Mouse (Mus musculus): Measurements from ENCODE around the gene Dgka. TPM values are rescaled to one million over a fixed set of nuclear protein-coding genes. Genes with fewer than 3 reads are reported as not detected.

Dgka gene
- polyA plus RNA-seq, 1 experiment = 41.7 TPM

- H3K4me3 ChIP-seq (replicated peaks; ENCODE audit: control insufficient read depth, low read depth, low read length) = no peak overlapping the region
- H3K27ac ChIP-seq (ENCODE audit: control insufficient read depth, insufficient read depth, low read depth, low read length, poor library complexity) = no peak overlapping the region
- WGBS = 71% methylated on average over 11 of the region's 11 CpGs
- H3K4me1 ChIP-seq (ENCODE audit: control insufficient read depth, insufficient read depth, low read length) = no peaks in the 10 kb centered on the region; the same call in 1 of the 2 replicates
- TF ChIP-seq POLR2A (IDR thresholded peaks at IDR 0.05; ENCODE audit: borderline replicate concordance, control insufficient read depth, low read depth, low read length) = no peak
- TF ChIP-seq CTCF (IDR thresholded peaks at IDR 0.05; ENCODE audit: control insufficient read depth, insufficient read depth, low read length) = no peak
Observed at GRCm38 (mm10) chr10:128699611-128700010, 45.0 kb downstream of the Dgka start.

GRCm38 (mm10) chr10:128699006-128699405 lies 45.6 kb downstream of the Dgka start:
- H3K27ac ChIP-seq (ENCODE audit: control insufficient read depth, insufficient read depth, low read depth, low read length, poor library complexity) = no peak overlapping the region
- WGBS = 78% methylated on average over 5 of the region's 5 CpGs
- TF ChIP-seq CTCF (IDR thresholded peaks at IDR 0.05; ENCODE audit: control insufficient read depth, insufficient read depth, low read length) (no peak), POLR2A (IDR thresholded peaks at IDR 0.05; ENCODE audit: borderline replicate concordance, control insufficient read depth, low read depth, low read length) (no peak)
- H3K4me1 ChIP-seq (ENCODE audit: control insufficient read depth, insufficient read depth, low read length) = no peaks in the 10 kb centered on the region; the same call in 1 of the 2 replicates
- no peak overlapping the region for H3K4me3 ChIP-seq (replicated peaks; ENCODE audit: control insufficient read depth, low read depth, low read length)

- Histone ChIP-seq H3K4me1 (ENCODE audit: control insufficient read depth, insufficient read depth, low read length) (peaks cover 2% of the 10 kb centered on the region), H3K27ac (ENCODE audit: control insufficient read depth, insufficient read depth, low read depth, low read length, poor library complexity) (peak overlapping the region; percentile 78), H3K4me3 (replicated peaks; ENCODE audit: control insufficient read depth, low read depth, low read length) (no peak overlapping the region)
- TF ChIP-seq POLR2A (IDR thresholded peaks at IDR 0.05; ENCODE audit: borderline replicate concordance, control insufficient read depth, low read depth, low read length) = no peak
- no peak for TF ChIP-seq CTCF (IDR thresholded peaks at IDR 0.05; ENCODE audit: control insufficient read depth, insufficient read depth, low read length)
- 78% methylated on average over 6 of the region's 6 CpGs for WGBS
Observed at GRCm38 (mm10) chr10:128697072-128697725, 47.5 kb downstream of the Dgka start.

- H3K4me1 ChIP-seq (ENCODE audit: control insufficient read depth, insufficient read depth, low read length) = peaks cover 2% of the 10 kb centered on the region
- peak within 1 kb of the TSS; percentile 94 for H3K4me3 ChIP-seq (replicated peaks; ENCODE audit: control insufficient read depth, low read depth, low read length)
- peak; percentile 95 for TF ChIP-seq POLR2A (IDR thresholded peaks at IDR 0.05; ENCODE audit: borderline replicate concordance, control insufficient read depth, low read depth, low read length)
- TF ChIP-seq CTCF (IDR thresholded peaks at IDR 0.05; ENCODE audit: control insufficient read depth, insufficient read depth, low read length) = no peak
- H3K27ac ChIP-seq (ENCODE audit: control insufficient read depth, insufficient read depth, low read depth, low read length, poor library complexity) = peak within 1 kb of the TSS; percentile 96
- WGBS = 2% methylated on average over 39 of the region's 40 CpGs
Observed at GRCm38 (mm10) chr10:128695992-128696807, 48.5 kb downstream of the Dgka start, which contains the start of gene Rab5b. Gene Rab5b (minus strand): TSS chr10:128696264.

GRCm38 (mm10) chr10:128695411-128695991 lies 49.2 kb downstream of the Dgka start:
- peaks cover 2% of the 10 kb centered on the region for H3K4me1 ChIP-seq (ENCODE audit: control insufficient read depth, insufficient read depth, low read length)
- TF ChIP-seq CTCF (IDR thresholded peaks at IDR 0.05; ENCODE audit: control insufficient read depth, insufficient read depth, low read length) = no peak
- TF ChIP-seq POLR2A (IDR thresholded peaks at IDR 0.05; ENCODE audit: borderline replicate concordance, control insufficient read depth, low read depth, low read length) = no peak
- H3K4me3 ChIP-seq (replicated peaks; ENCODE audit: control insufficient read depth, low read depth, low read length) = peak overlapping the region; percentile 94
- peak overlapping the region; percentile 96 for H3K27ac ChIP-seq (ENCODE audit: control insufficient read depth, insufficient read depth, low read depth, low read length, poor library complexity)
- WGBS = under 1% methylated on average over 22 of the region's 22 CpGs

- WGBS = under 1% methylated on average over 9 of the region's 9 CpGs
- TF ChIP-seq POLR2A (IDR thresholded peaks at IDR 0.05; ENCODE audit: borderline replicate concordance, control insufficient read depth, low read depth, low read length) = no peak
- 0 out of 2 replicates have a peak, but pooled peaks have one; percentile 19 for TF ChIP-seq CTCF (IDR thresholded peaks at IDR 0.05; ENCODE audit: control insufficient read depth, insufficient read depth, low read length)
- Histone ChIP-seq H3K4me1 (ENCODE audit: control insufficient read depth, insufficient read depth, low read length) (no peaks in the 10 kb centered on the region), H3K27ac (ENCODE audit: control insufficient read depth, insufficient read depth, low read depth, low read length, poor library complexity) (peak overlapping the region; percentile 61; the same call in 1 of the 2 replicates), H3K4me3 (replicated peaks; ENCODE audit: control insufficient read depth, low read depth, low read length) (peak overlapping the region; percentile 92)
Observed at GRCm38 (mm10) chr10:128674469-128675008, 70.1 kb downstream of the Dgka start.

- H3K4me1 ChIP-seq (ENCODE audit: control insufficient read depth, insufficient read depth, low read length) = no peaks in the 10 kb centered on the region
- H3K4me3 ChIP-seq (replicated peaks; ENCODE audit: control insufficient read depth, low read depth, low read length) = peak within 1 kb of the TSS; percentile 92
- peak within 1 kb of the TSS; percentile 61 for H3K27ac ChIP-seq (ENCODE audit: control insufficient read depth, insufficient read depth, low read depth, low read length, poor library complexity)
- under 1% methylated on average over 60 of the region's 60 CpGs for WGBS
- peak; percentile 59; the same call in 1 of the 2 replicates for TF ChIP-seq POLR2A (IDR thresholded peaks at IDR 0.05; ENCODE audit: borderline replicate concordance, control insufficient read depth, low read depth, low read length)
- no peak for TF ChIP-seq CTCF (IDR thresholded peaks at IDR 0.05; ENCODE audit: control insufficient read depth, insufficient read depth, low read length)
Observed at GRCm38 (mm10) chr10:128673763-128674468, 70.7 kb downstream of the Dgka start, which contains the start of gene Suox. Gene Suox (minus strand): TSS chr10:128674073.
